Mouse (Mus musculus) CD8-positive naive resting alpha-beta T cell, adult 2 months (primary cell): ENCODE results near the gene Gstp1.
A peak's percentile ranks its signal among the peaks of the same experiment; 100 is the strongest.
"Not testable (repeated sequence)": the region's sequence is repeated elsewhere in the genome, so short reads cannot be mapped to it uniquely, and the experiment has no call there.

Experiments used
- DNase-seq, 2 experiments: peaks; one replicate each; pipeline ENCODE4 v3.0.0; 2022; ENCODE audit warnings: low read depth in 2 of 2, low spot score in 2 of 2

Gene Gstp1

DNA sequence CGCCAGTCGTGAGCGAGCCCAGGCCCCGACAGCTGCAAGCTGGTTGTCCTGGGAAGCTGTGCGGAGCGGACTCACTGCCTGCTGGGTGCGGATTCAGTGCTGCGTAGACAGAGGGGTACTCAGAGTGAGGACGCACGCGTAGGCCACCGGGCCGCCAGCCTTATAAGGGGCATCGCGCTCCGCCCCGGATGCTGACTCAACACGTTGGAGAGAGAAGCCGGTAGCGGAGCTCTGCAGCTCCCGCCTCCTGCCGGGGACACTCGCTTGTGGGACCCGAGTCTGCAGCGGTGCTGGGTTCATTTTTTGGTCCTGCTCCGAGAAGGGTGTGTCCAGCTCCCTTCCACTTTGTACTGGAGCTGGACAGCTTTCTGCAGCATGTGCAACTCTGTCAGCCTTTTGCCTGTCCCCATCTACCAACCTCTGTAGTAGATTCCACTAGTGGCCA lies at the start of gene Gstp1:
TSS of gene Gstp1 (minus strand) at position 198 of the 445 bp plus-strand sequence.
- DNase-seq: peak; percentile 77 to 78

GRCm38 (mm10) chr19:4087090-4087489 lies 49.3 kb upstream of the Gstp1 start:
- no peak for DNase-seq

DNA sequence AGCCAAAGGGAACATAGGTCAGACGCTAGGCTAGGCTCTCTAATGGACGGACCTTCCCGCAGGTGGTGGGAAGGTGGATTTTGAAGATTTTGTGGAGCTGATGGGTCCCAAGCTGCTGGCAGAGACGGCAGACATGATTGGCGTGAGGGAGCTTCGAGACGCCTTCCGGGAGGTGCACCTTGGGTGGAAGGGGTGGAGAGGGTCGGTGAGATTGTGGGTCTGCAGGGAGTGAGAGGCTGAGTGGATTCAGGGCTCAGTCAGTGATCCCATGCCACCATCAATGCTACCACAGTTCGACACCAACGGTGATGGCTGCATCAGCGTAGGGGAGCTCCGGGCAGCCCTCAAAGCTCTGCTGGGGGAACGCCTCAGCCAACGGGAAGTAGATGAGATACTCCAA lies 48.4 kb upstream of the Gstp1 start:
- DNase-seq: no peak

DNA sequence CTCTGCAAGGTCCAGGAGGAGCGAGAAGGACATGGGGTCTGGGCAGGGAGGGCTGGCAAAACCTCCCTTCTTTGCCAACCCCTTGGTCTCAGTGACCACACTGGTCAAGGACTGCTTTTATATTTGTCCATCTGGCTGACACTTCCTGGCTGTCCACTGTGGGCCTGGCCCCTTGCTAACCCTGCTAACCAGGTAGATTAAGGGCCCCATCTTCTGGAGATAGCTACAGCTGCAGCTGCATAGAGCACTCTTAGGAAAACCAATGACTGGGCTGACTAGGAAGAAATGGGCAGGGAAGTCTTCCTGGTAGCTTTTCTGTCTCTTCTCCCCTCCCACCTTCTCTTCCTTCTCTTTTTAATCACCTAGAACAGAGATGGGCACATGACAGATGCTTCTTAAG lies 47.2 kb upstream of the Gstp1 start:
- no peak for DNase-seq

- no peak for DNase-seq
Measured at GRCm38 (mm10) chr19:4083826-4084225, 46.0 kb upstream of the Gstp1 start.

- no peak for DNase-seq
Measured at GRCm38 (mm10) chr19:4083316-4083715, 45.5 kb upstream of the Gstp1 start.

- no peak for DNase-seq
Measured at GRCm38 (mm10) chr19:4082219-4082965, 44.6 kb upstream of the Gstp1 start.

DNA sequence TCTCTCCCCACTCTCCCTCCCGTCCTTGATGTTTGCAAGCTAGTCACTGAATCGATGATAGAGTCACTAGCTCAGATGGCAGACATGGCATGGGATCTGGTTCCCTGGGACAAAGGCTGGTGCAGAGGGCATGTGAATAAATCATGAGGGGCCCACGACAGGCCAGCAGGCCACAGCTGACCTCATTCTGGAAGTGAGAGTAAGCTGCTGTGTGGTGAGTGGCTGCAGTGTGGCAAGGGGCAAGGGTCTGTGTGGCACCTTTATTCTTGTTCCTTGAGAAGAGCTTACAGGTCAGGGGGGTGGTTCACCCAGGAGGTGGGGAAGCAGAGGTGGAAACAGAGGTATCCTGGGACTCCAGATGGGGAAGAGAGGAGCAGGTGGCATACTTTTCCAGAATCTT lies 43.6 kb upstream of the Gstp1 start, which contains the start of gene Cabp2:
TSS of gene Cabp2 (plus strand) at position 185 of the 400 bp plus-strand sequence.
- DNase-seq: no peak

GRCm38 (mm10) chr19:4080511-4081009 lies 42.8 kb upstream of the Gstp1 start:
- no peak for DNase-seq

DNA sequence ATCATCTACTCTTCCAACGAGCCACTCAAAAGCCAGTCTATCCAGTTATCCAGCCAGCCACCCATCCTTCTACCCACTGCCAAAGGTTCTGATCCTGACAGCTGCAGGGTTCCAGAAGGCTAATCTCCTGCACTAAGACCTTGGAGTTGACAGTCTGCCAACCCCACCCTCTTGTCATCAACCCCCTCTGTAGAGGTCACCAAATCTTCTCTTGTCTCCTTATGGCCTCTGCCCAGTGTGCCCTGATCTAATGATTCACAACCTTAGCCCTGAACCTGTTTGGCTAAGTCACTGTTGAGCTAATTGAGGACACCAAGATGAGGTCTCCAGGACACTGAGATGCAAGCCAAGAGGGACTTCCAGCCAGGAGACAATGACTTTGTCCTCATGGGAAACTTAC lies 41.8 kb upstream of the Gstp1 start:
- DNase-seq: no peak

GRCm38 (mm10) chr19:4075531-4075930 lies 37.7 kb upstream of the Gstp1 start:
- no peak for DNase-seq

DNA sequence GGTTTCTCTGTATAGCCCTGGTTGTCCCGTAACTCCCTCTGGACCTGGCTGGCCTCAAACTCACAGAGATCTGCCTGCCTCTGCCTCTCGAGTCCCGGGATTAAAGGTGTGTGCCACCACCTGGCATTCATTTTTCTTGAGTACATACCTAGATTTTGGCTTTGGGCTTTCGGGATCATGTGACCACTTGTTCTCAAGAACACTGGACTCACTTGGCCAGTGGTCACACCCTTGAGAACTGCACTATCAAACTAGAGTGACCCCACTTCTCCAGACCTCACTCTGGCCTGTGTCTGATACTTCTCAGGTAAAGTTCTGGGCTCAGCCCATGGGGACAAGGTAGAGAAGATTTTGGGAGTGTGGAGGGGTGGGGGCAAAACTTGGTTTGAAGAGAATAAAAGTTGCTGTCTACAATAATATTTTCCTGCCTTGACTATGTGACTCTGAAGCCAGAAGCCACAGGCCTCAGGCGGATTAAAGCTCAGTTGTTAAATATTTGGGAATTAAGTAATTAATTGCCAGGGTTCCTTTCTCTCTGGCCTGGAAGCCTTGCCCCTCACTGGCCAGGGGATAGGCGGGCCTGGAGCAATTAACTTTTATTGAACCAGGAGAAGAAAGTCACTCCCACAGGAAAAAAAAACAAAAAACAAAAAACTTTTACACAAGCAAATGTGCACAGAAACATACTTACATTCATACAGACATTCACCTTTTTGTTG lies 35.1 kb upstream of the Gstp1 start:
- DNase-seq: no peak

- no peak for DNase-seq
Measured at GRCm38 (mm10) chr19:4071406-4071805, 33.6 kb upstream of the Gstp1 start.

- no peak for DNase-seq
Measured at GRCm38 (mm10) chr19:4070756-4071155, 33.0 kb upstream of the Gstp1 start.

- no peak for DNase-seq
Measured at GRCm38 (mm10) chr19:4070311-4070710, 32.5 kb upstream of the Gstp1 start.

DNA sequence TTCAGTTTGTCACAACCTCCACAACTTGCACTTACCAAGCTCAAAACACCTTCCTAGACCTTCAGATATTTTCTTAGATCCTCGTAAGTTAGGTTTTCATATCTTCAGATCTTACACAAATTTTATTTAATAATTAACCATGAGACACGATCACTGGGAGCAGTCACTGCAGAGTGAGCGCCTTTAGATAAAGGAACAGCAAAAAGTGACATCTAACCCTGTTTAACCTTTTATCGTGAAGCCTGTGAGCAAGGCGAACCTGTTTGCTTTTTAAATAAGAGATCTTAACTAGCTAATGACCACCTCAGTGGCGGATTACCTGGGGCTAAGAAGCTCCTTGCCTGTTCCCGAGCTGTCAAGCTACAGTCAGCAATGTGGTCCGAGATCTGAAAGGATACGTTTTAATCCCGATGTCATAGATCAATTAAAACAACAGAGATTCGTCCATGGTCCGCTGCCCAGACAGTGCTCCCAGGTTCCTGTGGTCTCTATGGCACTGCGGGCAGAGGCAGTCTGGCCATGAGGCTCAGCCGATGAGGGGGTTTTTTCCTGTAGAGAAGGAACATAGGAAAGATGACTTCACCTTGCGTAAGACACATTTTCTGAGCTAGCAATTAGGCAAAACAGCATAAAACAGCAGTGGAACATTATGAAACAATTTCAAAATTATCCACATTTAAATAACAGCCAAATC lies 31.1 kb upstream of the Gstp1 start:
- DNase-seq: no peak

GRCm38 (mm10) chr19:4068242-4068641 lies 30.5 kb upstream of the Gstp1 start:
- not testable (repeated sequence) for DNase-seq

DNA sequence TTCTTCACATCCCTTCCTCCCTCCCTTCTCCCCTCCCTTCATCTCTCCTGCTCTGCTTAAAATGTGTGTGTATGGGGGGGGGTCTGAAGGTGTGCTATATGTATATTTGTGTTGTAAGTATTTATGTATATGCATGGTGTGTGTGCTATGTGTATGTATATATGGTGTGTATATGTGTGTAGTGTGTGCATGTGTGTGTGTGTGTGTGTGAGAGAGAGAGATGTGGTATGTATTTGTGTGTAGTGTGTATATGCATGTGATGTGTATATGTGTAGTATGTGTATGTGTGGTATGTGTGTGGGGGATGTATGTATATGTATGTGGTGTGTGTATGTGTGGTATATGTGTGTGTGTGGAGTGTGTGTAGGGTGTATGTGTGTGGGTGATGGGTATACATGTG lies 29.1 kb upstream of the Gstp1 start:
- DNase-seq: no peak

DNA sequence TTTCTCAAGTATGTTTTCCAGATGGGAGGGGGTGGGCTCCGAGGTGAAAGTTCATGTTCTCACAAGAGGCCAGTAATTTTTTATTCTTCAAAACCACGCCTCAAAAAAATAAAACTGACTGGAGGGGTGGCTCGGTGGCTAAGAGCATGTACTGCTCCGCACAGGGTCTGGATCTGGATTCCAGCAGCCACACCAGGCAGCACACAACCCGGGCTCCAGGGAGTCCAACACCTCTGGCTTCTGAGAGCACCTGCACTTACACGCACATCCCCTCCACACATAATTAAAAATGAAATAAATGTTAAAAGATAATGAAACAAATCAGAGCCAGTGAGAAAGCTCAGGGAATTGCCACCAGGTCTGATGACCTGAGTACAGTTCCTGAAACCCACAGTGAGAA lies 28.5 kb upstream of the Gstp1 start:
- no peak for DNase-seq

DNA sequence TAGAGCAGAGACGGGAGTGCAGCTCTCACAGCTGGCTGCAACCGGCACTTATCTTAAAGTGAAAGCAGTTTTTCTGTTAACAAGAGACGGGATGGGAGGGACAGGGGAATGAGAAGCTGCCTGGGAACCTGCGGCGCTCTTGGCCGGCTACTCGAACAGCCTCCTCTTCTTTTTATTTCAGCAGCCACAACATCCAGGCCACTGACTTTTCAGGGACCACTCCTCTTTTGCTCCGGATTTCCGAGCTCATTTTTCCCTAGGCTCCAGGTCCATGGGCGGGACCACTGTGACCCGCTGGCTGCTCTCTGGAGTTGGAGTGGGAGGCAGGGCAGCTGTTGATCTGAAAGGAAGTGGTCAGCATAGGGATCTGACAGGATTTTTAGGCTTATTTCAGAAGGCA lies 26.7 kb upstream of the Gstp1 start:
- not testable (repeated sequence) for DNase-seq

DNA sequence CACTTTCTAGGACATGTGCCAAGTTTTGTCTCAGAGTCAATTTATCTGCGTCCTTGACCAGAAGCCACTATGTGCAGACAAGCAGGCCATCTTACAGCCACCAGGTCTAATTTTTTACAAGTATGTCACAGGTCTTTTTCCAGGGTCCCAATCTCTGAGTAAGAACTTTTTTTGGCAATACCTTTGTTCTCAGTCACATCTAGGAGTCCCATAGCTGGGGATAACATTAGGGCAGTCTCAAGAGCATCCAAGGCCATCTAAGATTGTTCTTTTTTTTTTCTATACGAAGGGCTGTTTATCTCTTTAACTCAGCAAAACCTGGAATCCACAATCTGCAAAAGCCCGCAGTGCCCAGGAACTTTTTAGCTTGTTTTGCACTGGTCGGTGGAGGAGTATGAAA lies 25.6 kb upstream of the Gstp1 start:
- DNase-seq: not testable (repeated sequence)
